Mouse (Mus musculus): ENCODE measurements around the gene Spo11.
A peak's percentile ranks its signal among the peaks of the same experiment; 100 is the strongest.

DNA sequence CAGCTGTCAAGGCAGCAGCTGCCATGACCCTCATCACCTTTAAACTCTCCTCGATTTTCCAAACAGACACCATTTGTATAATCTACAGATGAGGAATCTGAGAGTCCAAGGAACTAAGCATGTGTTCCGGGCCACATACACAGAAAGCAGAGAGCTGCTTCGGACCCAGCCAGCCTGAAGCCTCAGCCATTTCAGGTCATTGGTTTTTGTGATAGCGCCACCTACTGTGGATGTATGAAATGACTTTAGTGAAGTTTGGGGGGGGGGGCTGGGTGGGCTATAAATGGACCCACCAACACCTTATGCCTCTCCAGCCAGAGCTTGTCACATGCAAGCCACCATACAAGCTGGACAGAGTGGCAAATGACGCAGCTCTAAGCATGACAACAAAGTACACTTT lies 28.4 kb upstream of the Spo11 start:
- TF ChIP-seq POLR2A (IDR thresholded peaks at IDR 0.05; ENCODE audit: borderline replicate concordance, extremely low read depth, low read depth, low read length), result no peak
- TF ChIP-seq CTCF (IDR thresholded peaks at IDR 0.05; ENCODE audit: insufficient read depth, low read length), result 0 out of 2 replicates have a peak, but pooled peaks have one; percentile 12

Measured in lung, adult 2 months (tissue).